Mouse (Mus musculus) cerebellum, adult 11 months (tissue): Measurements from ENCODE around the gene Nubp1.
A peak's percentile ranks its signal among the peaks of the same experiment; 100 is the strongest.

ENCODE experiments used
- DNase-seq: peaks from one replicate; pipeline ENCODE4 v3.0.0; 2022

The Nubp1 gene

DNA sequence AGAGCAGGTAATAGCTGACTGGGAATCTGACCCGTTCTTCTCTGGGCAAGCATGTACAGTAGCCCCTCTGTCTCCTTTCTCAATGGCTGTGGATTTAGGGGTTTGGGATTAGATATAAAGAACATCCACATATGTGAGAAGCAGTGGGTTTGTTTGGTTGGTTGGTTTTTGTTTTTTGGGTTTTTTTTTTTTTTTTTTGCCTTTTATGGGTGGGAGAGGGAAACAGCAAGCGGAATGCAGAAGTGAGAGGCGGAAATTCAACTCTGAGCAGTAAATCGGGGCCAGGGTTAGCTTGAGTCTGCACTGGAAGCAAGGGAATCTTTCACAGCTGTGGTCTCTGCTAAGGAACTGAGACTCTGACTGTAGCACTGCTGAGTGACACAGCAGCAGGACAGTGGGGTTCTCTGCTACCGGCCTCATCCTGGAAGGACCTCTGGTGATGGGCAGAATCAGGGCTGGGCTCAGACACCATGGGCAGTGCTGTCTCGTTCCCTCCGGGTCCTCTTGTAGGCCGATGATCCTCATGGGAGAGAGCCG is 6.0 kb downstream of the Nubp1 start:
- no peak for DNase-seq

DNA sequence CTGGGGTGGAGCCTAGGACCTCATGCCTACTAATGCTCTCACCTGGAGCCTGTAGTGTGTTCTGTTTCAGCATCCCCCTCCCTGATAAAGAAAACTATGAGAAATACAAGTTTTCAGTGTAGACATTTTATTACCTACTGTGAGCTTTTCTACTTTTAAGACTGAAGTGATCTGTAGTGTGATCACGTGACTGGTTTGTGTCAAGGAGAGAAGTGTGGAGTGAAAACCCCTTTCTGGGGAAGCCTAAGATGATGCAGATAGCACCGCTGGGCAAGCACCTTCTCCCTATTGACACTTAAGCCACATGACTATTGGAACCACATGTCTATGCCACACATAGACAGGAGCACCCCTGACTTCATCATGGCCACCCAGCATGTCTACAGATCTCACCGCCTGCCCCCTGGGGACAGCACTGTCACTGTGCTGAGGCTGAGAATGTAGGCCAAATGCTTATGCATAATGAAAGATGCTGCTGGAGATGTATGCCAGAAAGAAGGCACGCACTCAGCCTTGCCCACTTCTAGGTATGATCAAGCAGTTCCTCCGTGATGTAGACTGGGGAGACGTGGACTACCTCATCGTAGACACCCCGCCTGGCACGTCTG is 8.8 kb downstream of the Nubp1 start:
- DNase-seq, result no peak

DNA sequence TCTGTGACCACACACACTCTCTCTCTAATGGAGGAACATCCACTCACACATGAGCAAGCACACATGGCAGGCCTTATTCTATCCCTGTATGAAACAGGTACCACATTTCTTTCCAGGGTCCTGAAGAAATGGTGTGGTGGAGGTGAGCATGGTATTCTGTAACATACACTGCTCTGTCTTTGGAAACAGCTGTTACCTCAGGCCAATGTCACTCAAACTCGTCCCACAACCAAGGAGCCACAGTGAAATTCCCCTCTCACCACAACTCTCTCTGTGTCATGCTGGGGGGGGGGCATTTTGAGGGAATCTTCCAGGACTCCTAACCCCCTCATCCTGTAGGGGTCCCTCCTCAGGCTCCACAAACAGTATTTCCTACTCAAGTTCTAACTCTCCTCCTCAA is 20.2 kb downstream of the Nubp1 start:
- DNase-seq, result no peak

DNA sequence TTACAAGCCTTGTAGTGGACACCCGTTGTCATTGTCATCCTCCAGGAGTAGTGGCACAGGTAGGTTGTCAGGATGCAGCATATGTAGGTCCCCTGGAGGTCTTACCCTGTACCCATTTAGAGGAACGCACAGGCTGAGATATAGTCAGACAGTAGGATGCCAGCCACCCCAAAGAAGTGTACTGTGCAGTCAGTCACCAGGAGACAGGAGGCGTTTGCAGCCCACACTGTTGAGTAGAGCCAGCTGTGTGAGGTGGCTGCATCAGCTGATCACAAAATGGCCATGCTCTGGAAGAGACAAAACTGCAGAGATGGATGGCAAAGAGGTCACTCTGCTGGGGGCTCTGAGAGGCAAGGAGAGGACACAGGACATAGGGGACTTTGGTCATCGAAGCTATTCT is 20.6 kb downstream of the Nubp1 start:
- DNase-seq, result no peak

DNA sequence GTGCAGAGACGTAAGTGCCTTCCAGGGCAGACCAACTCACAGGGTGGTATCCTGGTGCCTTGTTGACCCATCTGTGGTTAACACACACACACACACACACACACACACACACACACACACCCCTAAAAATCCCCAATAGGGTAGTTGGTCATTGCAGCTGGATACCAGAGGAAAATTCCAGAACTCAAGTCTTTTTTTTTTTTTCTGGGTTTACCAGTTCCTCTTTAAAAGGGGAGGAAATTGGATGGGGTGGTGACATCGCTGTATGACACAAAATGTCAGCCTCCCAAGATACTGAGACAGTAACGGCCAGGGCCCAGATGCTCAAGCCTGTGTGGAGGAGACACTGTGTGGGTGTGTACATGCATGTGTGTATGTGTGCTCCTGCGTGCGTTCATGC is 21.6 kb downstream of the Nubp1 start:
- no peak for DNase-seq

DNA sequence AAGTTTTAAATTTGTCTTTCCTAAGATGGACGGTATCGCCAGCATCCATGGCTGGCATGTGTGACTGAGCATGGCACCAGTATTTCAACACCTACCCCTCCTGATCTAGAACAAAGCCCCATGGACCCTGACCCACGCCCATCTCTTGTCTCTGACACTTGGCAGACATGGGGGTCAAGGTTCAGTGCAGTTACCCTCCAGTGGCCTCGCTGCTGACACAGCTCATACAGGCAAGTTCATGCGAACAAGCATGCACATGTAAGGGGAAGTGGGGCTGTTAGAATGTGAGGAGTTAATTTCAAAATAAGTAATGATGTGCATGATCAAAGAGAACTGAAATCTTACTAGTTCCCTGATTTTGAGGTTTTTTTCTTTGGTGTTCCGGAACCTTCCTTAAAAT is 24.4 kb downstream of the Nubp1 start:
- DNase-seq, result no peak

DNA sequence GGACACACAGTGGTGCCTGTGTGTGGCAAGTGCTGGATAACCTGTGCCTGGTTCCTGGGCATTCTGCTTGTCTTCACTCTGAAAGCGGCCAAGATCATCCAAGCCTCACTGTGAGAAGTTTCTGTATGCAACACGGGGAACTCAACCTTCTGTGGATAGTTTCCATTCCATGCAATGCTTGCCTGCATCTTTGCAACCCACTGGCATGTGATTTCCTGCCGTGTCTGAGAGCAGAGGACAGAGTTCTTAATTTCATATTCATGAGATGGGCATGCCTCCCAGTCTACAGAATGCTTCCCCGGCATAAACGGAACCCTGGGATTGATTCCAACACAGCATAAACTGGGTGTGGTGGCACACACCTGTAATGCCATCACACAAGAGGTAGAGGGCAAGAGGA is 26.3 kb downstream of the Nubp1 start:
- DNase-seq, result no peak

DNA sequence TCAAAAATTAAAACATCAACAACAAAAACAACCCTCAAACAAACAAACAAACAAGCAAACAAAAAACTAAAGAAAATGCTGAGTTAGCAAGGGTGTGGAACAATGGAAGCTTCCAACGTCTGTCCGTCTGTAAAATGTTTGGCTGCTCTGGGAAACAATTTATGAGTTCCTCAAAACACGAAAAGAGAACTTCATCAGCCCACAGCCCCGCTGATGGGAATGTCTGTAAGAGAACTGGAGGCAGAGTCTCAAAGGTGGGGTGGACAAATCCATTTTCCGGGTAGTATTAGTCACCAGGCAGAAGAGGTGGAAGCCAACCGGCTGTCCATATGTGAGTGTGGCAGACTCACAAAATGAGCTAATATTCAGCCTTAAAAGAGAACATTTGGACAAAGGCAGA is 29.6 kb downstream of the Nubp1 start:
- DNase-seq, result no peak

DNA sequence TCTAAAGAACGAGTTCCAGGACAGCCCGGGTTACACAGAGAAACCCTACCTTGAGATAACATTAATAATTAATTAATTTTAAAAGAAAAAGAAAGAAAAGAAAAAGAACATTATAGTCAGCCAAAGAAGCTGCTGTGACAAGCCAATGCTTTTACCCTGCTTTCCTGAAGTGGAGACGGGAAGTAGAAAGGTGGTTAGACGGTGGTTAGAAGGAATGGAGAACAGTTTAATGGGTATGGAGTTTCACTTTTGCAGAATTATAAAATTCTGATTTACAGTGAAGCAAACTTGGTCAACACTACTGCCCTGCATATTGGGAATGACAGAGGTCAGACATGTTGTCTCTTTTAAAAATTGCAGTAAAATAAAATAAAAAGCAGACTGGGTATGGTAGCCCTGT is 30.0 kb downstream of the Nubp1 start:
- DNase-seq, result no peak

DNA sequence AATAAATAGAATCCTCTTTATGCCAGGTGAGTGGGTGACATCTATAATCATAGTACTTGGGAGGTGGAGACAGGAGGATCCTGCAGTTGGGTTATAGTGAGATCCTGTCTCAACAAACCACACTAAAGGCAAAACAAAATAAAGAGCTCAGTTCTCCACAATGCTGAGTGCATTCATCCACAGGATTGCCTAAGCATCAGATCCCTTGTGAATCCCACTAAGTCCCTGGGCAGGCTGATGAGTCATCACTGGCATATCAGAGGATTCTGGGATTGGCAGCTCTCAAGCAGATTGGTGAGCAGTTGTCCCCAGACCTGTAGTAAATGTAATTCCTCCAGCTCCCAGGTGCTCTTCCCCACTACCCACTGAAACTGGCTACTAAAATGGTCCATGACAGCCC is 32.0 kb downstream of the Nubp1 start:
- DNase-seq, result no peak

DNA sequence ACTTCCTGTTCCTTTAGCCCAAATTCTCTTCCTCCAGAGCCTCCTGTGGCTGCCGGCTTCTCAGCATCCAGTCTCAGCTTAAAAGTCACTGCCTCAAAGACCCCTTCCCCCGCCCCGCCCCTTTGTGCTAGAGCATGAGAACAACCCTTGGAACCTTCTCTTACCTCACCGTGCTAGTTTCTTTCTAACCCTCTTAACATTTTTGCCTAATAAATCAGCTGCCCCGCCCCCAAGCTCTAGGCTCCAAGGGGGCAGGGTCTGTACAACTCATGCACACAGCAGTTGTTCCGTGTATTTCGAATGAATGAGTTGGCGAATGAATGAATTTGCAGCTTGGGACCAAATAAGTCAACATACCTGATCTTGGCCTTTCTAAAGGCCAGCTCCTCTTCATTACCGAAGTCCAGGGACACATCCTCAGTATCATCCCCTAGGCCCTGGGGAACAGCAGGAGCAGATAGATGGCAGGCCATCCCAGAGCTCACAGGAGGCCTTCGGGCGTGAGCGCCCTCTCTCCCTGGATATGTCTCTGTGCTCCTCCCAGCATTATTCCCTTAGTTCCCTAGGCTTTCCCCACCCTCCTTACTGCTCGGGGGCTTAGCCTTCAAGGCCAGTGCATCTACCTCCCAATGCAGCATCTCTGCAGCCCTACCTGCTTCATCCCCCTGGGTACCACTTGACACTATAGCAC is 35.0 kb downstream of the Nubp1 start:
- no peak for DNase-seq

DNA sequence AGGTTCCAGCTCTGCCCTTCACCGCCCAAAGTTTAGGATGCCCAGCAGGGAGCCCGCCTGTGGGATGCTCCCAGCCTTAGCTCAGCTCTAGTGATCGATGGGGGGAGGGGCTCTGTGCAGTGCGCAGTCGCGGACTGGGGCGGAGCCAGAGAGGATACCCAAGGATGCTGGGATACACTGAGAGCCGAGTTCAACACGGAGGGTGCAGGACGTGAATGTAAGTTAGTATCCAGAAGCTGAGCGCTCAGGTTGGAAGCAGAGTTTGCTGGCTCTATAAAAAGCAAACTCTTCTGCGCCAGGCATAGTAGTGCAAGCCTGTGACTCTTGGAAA is 35.5 kb downstream of the Nubp1 start, which contains the start of gene Tvp23a:
Gene Tvp23a, minus strand, starts transcription at position 99 of the 331 bp plus-strand sequence.
- peak; percentile 85 for DNase-seq

DNA sequence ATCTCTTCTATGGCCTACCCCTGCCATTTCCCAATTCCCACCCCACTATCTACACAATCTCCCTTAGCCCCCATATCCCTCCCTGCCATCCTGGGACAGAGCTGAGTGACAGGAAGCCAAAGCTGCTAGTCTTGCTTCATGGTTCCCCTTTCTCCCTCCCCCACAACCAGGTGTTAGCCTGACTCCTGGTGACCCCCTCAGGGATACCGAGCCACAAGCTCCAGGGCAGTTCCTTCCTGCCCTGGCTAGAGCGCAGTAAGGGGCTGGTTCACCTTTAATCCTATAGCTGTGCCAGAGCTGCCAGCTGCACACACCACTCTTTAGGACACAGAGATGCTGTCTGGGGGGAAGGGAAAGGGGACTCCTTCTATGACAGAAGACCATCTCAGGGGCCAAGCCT is 36.0 kb downstream of the Nubp1 start:
- no peak for DNase-seq

DNA sequence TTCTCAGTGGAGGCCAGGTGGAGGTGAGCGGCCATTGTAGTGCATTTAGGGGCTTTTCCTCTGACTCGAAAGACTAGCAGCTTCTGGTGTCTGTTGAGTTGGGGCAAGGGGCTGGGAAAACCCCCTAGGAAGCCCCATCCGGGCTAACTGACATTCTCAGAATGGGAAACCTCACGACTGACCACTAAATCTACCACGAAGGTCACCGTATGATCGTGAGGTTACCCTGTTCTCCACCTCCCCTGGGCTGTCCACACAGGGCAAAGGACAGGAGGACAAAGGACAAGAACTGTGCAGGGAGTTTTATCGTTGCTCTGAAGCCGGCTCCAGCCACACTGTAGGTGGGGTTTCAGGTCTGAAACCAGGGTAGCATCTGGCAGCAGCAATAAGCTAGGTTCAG is 37.2 kb downstream of the Nubp1 start:
- DNase-seq, result no peak

DNA sequence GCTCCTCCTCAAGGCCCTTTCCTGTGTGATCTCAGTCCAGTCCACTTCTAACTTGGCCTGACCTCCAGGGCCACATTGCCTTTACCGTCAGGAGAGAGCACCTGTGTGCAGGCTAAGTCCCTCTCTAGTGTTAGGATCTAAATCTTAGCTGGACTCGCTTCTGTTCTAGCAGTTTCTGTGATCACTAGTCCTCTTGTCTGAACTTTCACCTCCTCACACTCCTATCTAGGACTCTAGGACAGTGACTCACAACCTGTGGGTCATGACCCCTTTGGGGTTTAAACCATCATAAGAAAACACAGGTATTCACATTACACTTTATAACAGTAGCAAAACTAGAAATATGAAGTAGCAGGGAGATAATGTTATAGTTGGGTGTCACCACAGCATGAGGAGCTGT is 40.2 kb downstream of the Nubp1 start:
- DNase-seq, result no peak

DNA sequence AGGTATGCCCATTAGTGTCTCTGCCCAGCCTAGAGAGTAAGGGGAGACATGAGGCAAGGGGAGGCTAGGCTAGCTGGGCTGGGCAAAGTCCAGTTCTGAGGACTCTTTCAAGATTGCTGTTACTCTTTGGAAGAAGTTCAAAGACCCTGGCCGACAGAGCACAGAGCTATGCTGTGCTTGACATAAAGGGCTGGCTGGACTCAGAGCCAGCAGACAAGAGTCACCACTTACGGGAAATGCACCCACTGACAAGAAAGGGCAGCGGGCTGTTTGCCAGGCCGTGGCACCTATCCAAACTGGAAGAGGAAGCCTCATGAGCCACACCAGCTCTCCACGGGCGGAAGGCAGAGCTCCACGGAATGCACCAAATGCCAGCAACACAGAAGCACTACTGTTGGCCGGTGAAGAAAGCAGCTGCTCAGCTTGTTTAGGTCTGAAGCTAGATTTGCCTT is 40.7 kb downstream of the Nubp1 start:
- peak; percentile 22 for DNase-seq

DNA sequence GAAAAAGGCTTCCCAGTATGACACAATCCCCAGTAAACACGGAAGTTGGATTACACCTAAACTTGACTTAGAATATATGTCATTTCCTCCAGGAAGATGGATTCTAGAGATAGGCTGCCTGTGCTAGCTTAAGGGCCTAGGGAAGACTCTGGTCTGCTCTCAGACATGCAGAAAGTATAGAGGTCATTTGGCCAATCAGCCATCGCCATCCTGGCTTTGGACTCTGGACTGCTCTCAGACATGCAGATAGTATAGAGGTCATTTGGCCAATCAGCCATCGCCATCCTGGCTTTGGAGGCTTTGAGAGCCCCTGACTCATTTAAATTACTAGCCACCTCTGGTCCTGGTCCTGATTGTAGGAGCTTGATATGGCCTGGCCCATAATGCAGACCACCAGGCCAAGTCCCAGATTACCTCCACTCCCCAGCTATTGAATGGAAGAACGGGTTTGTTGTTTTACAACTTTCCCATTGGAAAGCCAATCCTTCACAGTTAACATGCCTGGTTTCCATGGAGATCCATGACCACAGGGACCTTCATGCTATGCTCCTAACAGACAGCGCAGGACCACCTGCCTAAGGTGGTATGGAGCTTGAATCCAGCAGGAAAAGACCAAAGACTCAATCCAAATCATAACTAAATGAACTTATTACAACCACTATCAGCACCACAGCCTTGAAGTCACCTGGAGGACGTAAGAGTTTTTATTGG is 42.3 kb downstream of the Nubp1 start:
- no peak for DNase-seq

DNA sequence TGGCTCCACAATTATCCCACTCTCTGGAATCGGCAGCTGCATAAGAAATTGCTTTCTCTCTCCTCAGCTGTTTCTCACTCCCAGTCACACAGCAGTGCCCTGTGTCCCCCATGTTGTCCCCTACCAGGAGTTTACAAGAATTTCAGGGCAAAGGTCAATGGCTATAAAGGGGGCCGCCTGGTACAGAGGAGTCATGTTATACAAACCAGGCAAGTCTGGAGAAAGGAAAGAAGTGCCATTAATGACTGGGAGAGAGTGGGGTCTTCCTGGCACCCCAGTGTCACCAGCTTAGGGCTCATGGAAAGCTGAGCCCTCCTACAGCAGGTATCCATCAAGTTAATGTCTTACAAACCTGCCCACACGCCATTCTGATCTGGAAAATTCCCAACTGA is 42.8 kb downstream of the Nubp1 start:
- no peak for DNase-seq

DNA sequence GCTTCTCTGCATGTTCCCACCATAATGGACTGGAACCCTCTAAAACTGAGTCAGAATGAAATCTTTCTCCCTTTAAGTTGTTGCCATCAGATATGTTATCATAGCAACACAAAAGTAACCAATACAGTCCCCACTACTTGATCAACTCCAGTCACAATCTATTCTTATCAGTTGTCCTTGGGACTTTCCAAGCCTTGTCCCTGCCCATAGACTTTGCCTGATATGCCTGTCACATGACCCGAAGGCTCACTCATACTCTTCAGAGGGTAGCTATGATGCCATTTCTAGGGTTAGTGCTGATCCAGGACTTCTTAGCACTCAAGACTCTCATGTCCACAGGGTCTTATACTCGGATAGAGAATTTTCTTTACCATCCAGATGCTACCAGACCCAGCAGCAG is 48.4 kb downstream of the Nubp1 start:
- no peak for DNase-seq

DNA sequence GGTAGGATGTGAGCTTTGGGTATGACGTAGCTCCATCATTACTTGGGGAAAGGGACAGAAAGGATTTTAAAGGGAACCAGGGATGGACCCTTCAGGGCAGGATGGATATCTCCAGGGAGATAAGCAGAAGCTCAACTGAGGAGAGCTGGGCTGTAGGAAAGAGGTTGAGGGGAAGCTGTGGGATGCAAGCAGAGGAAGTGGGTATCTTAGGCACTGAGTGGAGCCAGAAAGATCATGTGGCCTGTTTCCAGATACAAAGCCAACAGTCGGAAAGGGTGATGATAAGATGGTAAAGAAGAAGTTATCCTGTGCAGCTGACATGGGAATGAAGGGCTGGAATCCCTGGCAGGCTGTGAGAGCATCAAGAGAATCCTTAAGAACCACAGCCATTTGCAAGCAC is 49.4 kb downstream of the Nubp1 start:
- no peak for DNase-seq

DNA sequence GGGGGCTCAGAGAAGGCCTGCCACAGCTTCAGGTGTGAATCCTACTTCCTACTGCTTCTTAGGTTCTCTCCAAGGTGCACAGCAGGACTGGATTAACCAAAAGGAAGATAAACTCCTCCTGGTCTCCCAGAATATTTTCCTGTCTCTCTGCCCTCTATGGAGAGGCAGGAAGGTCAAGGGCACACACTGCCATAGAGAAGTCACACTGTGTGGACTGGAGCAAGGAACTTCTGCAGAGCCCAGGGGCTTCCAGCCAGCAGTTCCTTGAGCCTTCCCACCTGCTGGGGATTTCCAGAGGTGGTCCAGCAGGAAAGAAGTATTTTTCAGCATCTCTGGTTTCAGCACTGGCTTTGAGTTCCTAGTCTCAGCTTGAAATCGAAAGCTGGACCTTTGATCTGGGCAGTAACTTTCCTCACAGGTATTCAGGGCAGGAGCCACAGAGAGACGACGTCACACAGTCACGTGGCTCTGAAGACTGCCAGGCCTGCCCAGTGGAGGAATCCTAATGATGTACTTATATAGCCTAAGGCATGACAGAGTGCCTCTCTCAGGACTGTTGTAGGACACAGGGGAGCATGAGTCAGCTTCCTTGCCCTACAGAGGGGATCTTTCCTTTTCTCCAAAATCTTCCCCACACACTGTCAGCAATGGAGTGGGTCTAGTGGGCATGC is 53.4 kb downstream of the Nubp1 start:
- DNase-seq, result no peak

DNA sequence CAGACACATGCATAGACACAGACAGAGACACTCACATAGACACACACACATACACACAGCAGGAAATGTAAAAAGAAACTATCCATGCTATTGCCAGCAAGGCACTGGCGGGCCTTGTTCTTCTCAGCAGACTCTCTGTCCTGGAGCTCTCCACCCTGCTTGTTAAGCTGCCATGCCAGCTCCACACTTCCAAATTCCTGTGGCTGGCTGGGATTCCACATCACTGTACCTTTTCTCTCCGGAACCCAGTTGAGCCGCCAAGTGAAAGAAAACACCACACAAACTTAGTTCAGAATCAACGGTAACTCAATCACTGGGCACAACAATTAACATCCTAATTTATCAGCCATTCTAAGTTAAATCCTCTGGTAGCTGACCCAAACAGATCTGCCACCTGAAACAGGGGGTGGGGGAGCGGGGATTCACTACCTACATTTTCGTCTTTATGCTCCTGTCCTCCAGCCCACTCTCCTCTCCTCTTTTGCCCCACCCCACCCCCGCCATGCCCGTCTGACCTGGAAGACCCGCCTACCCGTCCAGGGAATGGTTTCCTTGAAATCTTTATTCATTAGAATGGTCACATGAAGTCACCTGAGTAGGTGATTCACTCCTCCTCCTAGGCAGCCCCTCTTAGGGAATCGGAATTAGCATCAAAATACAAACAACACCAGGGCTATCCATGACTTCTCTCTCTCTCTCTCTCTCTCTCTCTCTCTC is 55.8 kb downstream of the Nubp1 start:
- DNase-seq, result no peak

DNA sequence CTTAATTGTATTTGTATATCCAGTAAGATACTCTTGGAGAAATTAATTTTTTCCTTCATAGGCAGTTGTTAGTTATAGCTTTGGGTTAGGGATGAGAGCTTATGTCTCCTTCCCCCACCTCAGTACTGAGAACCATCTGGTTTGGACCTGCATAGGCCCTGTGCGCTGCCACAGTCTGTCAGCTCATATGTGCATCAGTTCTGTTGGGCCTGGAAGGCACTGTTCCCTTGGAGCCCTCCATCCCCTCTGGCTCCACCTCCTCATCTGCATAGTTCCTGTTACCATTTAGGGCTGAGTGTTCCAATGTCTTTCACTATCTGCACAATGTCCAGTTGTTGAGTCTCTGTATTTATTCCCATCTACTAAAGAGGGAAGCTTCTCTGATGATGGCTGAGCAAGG is 56.5 kb downstream of the Nubp1 start:
- DNase-seq, result no peak
